Mouse (Mus musculus) midbrain, postnatal 0 days (tissue): ENCODE measurements at regions not wholly inside any gene's neighbourhood (a gene's known extent, or its start where the extent isn't known, plus 50 kb on each side); places are given as distances from the start of the nearest gene placed in this dataset.
A peak's percentile ranks its signal among the peaks of the same experiment; 100 is the strongest.

ENCODE experiments used
- ATAC-seq: fragments of 200-750 bp; cut with Nextera tagmentation; 2 replicates; pipeline ENCODE4 v1.8.0; 2017; ENCODE audit warnings: moderate number of reproducible peaks, mild to moderate bottlenecking, moderate TSS enrichment, moderate library complexity; ENCODE audit not compliant: low FRiP score
- DNase-seq: peaks from one replicate; pipeline ENCODE4 v3.0.0-alpha.2; 2015; ENCODE audit warnings: low spot score
- H3K27ac ChIP-seq: fragments of 300-500 bp; sonication (generic); 2 replicates; pipeline ENCODE4 v1.5.1; 2014; ENCODE audit warnings: low read depth, mild to moderate bottlenecking, low read length, mixed read lengths
- H3K27me3 ChIP-seq: fragments of 300-500 bp; sonication (generic); 2 replicates; pipeline ENCODE4 v1.6.1; 2014; ENCODE audit warnings: low read length, control low read depth, mixed read lengths; ENCODE audit not compliant: insufficient read depth
- H3K36me3 ChIP-seq: fragments of 300-500 bp; sonication (generic); 2 replicates; pipeline ENCODE4 v1.6.1; 2014; ENCODE audit warnings: low read length, control low read depth, mixed read lengths; ENCODE audit not compliant: insufficient read depth
- H3K4me1 ChIP-seq: fragments of 300-500 bp; sonication (generic); 2 replicates; pipeline ENCODE4 v1.6.1; 2014; ENCODE audit warnings: mild to moderate bottlenecking, control low read depth, antibody characterized with exemption, low read length, mixed read lengths; ENCODE audit not compliant: insufficient read depth
- H3K4me2 ChIP-seq: fragments of 300-500 bp; sonication (generic); 2 replicates; pipeline ENCODE4 v1.6.1; 2014; ENCODE audit warnings: low read depth, mild to moderate bottlenecking, low read length, mixed read lengths; ENCODE audit not compliant: poor library complexity, severe bottlenecking
- H3K4me3 ChIP-seq: fragments of 300-500 bp; sonication (generic); 2 replicates; pipeline ENCODE4 v1.5.1; 2014; ENCODE audit warnings: low read depth, mild to moderate bottlenecking, low read length, moderate library complexity
- H3K9ac ChIP-seq: fragments of 300-500 bp; sonication (generic); replicated peaks from 2 replicates; pipeline ENCODE4 v1.6.1; 2014; ENCODE audit warnings: mild to moderate bottlenecking, low read length, moderate library complexity, mixed read lengths; ENCODE audit not compliant: poor library complexity, severe bottlenecking
- H3K9me3 ChIP-seq: fragments of 300-500 bp; sonication (generic); 2 replicates; pipeline ENCODE4 v1.6.1; 2016; ENCODE audit warnings: low read length, control low read depth
- CTCF ChIP-seq: IDR thresholded peaks from 2 replicates; pipeline ENCODE4 v1.5.1; 2016; ENCODE audit warnings: antibody characterized with exemption, mild to moderate bottlenecking
- WGBS: fragments of 180-500 bp; shearing (Covaris S2); extraction: QIAGEN DNeasy Blood & Tissue Kit; methylation state at CpG from one replicate; pipeline ENCODE4 v1.1.7; 2014; 5-methylcytosine and 5-hydroxymethylcytosine counted together

GRCm38 (mm10) chr5:47115882-47116281 lies 867.1 kb upstream of the Slit2 start:
- Histone ChIP-seq H3K4me3 (no peak overlapping the region), H3K9ac (no peak overlapping the region), H3K36me3 (no peaks in the 10 kb centered on the region), H3K4me1 (no peaks in the 10 kb centered on the region), H3K27ac (no peak overlapping the region), H3K9me3 (no peaks in the 10 kb centered on the region), H3K4me2 (no peak overlapping the region), H3K27me3 (no peaks in the 10 kb centered on the region)
- TF ChIP-seq CTCF: no peak
- DNase-seq (no peak), ATAC-seq (no peak)
- 67% methylated on average over 5 of the region's 5 CpGs for WGBS

- ATAC-seq (no peak), DNase-seq (no peak)
- no peak for TF ChIP-seq CTCF
- Histone ChIP-seq H3K4me3 (no peak overlapping the region), H3K9ac (no peak overlapping the region), H3K27ac (no peak overlapping the region), H3K9me3 (no peaks in the 10 kb centered on the region), H3K27me3 (no peaks in the 10 kb centered on the region), H3K4me2 (no peak overlapping the region), H3K4me1 (no peaks in the 10 kb centered on the region), H3K36me3 (no peaks in the 10 kb centered on the region)
Measured at GRCm38 (mm10) chr5:47095703-47096102, 887.2 kb upstream of the Slit2 start.

DNA sequence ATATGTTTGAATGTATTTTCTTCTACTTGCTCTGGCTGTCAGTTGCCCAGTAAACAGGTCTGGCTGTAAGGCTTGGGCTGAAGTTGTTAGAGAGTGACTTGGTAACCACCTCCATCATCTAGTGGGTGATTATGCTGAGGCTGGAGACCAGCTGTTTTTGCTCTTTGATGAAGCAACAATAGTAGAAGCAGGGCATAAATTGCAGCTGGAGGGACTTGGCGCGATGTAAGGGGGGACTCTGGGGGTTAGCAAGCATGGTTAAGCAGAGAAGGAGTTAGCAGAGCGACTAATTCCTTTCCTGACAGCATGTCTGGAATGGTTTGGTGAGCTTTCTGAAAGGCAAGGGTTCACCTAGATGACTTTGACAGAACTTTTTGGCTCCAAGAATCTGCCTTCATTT lies 930.0 kb upstream of the Slit2 start:
- no peaks in the 10 kb centered on the region for H3K27me3 ChIP-seq
- no peak overlapping the region for H3K4me2 ChIP-seq
- DNase-seq (peak; percentile 13), ATAC-seq (no peak)
- 34% methylated on average over 3 of the region's 3 CpGs for WGBS
- no peak for TF ChIP-seq CTCF
- H3K4me3 ChIP-seq: no peak overlapping the region
- no peaks in the 10 kb centered on the region for H3K9me3 ChIP-seq
- H3K27ac ChIP-seq: no peak overlapping the region
- no peaks in the 10 kb centered on the region for H3K4me1 ChIP-seq
- H3K9ac ChIP-seq: no peak overlapping the region
- no peaks in the 10 kb centered on the region for H3K36me3 ChIP-seq

DNA sequence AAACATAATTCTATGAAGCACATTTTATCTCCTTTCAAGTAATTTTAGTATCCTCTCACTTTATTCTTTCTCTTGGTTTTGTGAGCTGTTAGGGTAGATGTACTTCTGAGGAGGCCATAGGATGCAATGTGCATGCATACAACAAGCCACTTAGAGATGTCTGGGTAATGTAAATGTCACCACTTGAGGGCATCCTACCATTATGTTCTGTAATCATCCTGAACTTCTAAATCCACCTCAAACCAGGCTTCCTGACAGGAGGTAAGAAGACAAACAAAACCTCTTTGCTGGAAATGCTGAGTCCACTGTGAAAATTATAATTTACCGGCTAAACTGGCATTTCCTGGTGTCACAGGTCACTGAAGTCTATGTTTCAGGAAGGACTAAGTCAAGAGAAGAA lies 946.2 kb upstream of the Slit2 start:
- 52% methylated on average over 1 of the region's 1 CpGs for WGBS
- H3K9ac ChIP-seq: no peak overlapping the region
- no peak overlapping the region for H3K4me3 ChIP-seq
- no peak overlapping the region for H3K27ac ChIP-seq
- H3K36me3 ChIP-seq: no peaks in the 10 kb centered on the region
- no peaks in the 10 kb centered on the region for H3K27me3 ChIP-seq
- DNase-seq (peak; percentile 6), ATAC-seq (no peak)
- no peak overlapping the region for H3K4me2 ChIP-seq
- peak; percentile 37 for TF ChIP-seq CTCF
- H3K9me3 ChIP-seq: no peaks in the 10 kb centered on the region
- H3K4me1 ChIP-seq: no peaks in the 10 kb centered on the region

DNA sequence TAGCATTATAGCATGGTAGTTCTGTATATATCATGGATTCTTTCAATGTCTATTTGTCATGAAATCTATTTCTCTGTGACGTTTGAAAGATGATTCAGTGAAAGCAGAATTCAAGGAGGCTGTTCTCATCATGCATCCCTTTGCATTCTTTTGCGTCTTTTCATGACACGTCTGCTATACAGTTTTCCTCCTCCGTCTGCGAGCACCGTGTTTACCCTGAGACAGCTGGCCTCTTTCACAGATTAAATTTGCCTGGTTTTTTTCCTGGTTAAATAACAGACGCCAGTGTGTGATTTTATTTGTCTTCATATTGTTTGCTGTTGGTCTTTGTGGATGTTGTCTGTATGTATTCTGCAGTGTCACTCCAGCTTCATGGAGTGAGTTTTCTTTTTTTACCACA lies 948.9 kb upstream of the Slit2 start:
- Histone ChIP-seq H3K27me3 (no peaks in the 10 kb centered on the region), H3K4me3 (no peak overlapping the region), H3K36me3 (no peaks in the 10 kb centered on the region), H3K4me1 (no peaks in the 10 kb centered on the region), H3K4me2 (no peak overlapping the region), H3K27ac (no peak overlapping the region), H3K9me3 (no peaks in the 10 kb centered on the region), H3K9ac (no peak overlapping the region)
- WGBS: 57% methylated on average over 7 of the region's 7 CpGs
- no peak for TF ChIP-seq CTCF
- DNase-seq: no peak
- no peak for ATAC-seq

GRCm38 (mm10) chr5:47014351-47014750 lies 968.6 kb upstream of the Slit2 start:
- Histone ChIP-seq H3K36me3 (no peaks in the 10 kb centered on the region), H3K27me3 (no peaks in the 10 kb centered on the region), H3K4me2 (no peak overlapping the region), H3K4me1 (no peaks in the 10 kb centered on the region), H3K9ac (no peak overlapping the region), H3K27ac (no peak overlapping the region), H3K9me3 (no peaks in the 10 kb centered on the region), H3K4me3 (no peak overlapping the region)
- peak; percentile 80 for TF ChIP-seq CTCF
- peak; percentile 39 for DNase-seq
- no peak for ATAC-seq

DNA sequence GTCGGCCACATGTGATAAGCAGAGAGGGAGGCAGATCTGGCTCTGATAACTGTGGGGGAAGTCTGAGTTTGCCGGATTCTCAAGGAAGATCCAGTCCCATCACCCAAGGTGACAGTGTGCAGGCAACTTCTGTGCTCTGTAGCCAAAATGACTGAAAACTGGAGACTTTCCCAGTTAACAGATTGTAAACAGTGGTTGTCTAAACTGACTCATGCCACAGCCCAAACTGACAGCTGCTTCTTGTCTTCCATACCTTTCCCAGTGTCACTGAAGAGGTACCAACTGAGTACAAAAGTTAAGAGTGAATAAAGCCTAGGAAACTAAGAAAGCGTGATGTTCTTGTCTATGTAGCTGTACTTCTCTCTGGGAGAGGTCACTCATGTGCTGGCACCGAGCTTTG lies 990.4 kb upstream of the Slit2 start:
- TF ChIP-seq CTCF: no peak
- WGBS: 89% methylated on average over 4 of the region's 4 CpGs
- Histone ChIP-seq H3K4me3 (no peak overlapping the region), H3K36me3 (no peaks in the 10 kb centered on the region), H3K4me1 (no peaks in the 10 kb centered on the region), H3K9me3 (no peaks in the 10 kb centered on the region), H3K27me3 (no peaks in the 10 kb centered on the region), H3K9ac (no peak overlapping the region), H3K4me2 (no peak overlapping the region), H3K27ac (no peak overlapping the region)
- ATAC-seq (no peak), DNase-seq (peak; percentile 50)
